Mouse (Mus musculus) neural tube, embryonic 15.5 days (tissue): Measurements from ENCODE around the gene Wfs1. TPM values are rescaled to one million over a fixed set of nuclear protein-coding genes. Genes with fewer than 3 reads are reported as not detected.
A peak's percentile ranks its signal among the peaks of the same experiment; 100 is the strongest.

Experiments
- ATAC-seq: fragments of 200-750 bp; cut with Nextera tagmentation; 2 replicates; pipeline ENCODE4 v1.8.0; 2017; ENCODE audit warnings: mild to moderate bottlenecking, moderate TSS enrichment, moderate library complexity; ENCODE audit not compliant: low FRiP score
- H3K27ac ChIP-seq: fragments of 300-500 bp; sonication (generic); replicated peaks from 2 replicates; pipeline ENCODE4 v1.5.1; 2015; ENCODE audit warnings: mild to moderate bottlenecking, inconsistent platforms
- H3K27me3 ChIP-seq: fragments of 300-500 bp; sonication (generic); replicated peaks from 2 replicates; pipeline ENCODE4 v1.6.1; 2015; ENCODE audit warnings: inconsistent platforms
- H3K36me3 ChIP-seq: fragments of 300-500 bp; sonication (generic); 2 replicates; pipeline ENCODE4 v1.6.1; 2015; ENCODE audit warnings: inconsistent platforms
- H3K4me1 ChIP-seq: fragments of 300-500 bp; sonication (generic); 2 replicates; pipeline ENCODE4 v1.6.1; 2015; ENCODE audit warnings: inconsistent platforms
- H3K4me2 ChIP-seq: fragments of 300-500 bp; sonication (generic); 2 replicates; pipeline ENCODE4 v1.6.1; 2015; ENCODE audit warnings: inconsistent platforms, mild to moderate bottlenecking, moderate library complexity
- H3K4me3 ChIP-seq: fragments of 300-500 bp; sonication (generic); replicated peaks from 2 replicates; pipeline ENCODE4 v1.5.1; 2015; ENCODE audit warnings: mild to moderate bottlenecking, inconsistent platforms
- H3K9ac ChIP-seq: fragments of 300-500 bp; sonication (generic); replicated peaks from 2 replicates; pipeline ENCODE4 v1.6.1; 2015; ENCODE audit warnings: mild to moderate bottlenecking, inconsistent platforms
- H3K9me3 ChIP-seq: fragments of 300-500 bp; sonication (generic); replicated peaks from 2 replicates; pipeline ENCODE4 v1.6.1; 2016; ENCODE audit warnings: inconsistent platforms
- WGBS: fragments of 180-500 bp; shearing (Covaris S2); methylation state at CpG from one replicate; pipeline ENCODE4 v1.1.7; 2015; ENCODE audit warnings: mixed read lengths; 5-methylcytosine and 5-hydroxymethylcytosine counted together
- polyA plus RNA-seq: library from polyadenylated mRNA; unstranded; fragments of >200 nt; fragmentation: Nextera tagmentation; extraction: Ambion mirVana; gene quantifications from 2 replicates; pipeline ENCODE4 v1.2.1, GENCODE M21; 2015

Gene Wfs1
- polyA plus RNA-seq, 1 experiment from 2014 or later: 9.7 TPM

- no peak overlapping the region for H3K27ac ChIP-seq
- no peaks in the 10 kb centered on the region for H3K27me3 ChIP-seq
- no peak overlapping the region for H3K4me2 ChIP-seq
- peaks cover 11% of the 10 kb centered on the region for H3K4me1 ChIP-seq
- no peak overlapping the region for H3K9ac ChIP-seq
- no peak overlapping the region for H3K4me3 ChIP-seq
- peaks cover 56% of the 10 kb centered on the region for H3K36me3 ChIP-seq
- no peaks in the 10 kb centered on the region for H3K9me3 ChIP-seq
- no peak for ATAC-seq
- 51% methylated on average over 4 of the region's 4 CpGs for WGBS
Observed at GRCm38 (mm10) chr5:36928701-36929100, 60.3 kb downstream of the Wfs1 start.

- Histone ChIP-seq H3K4me3 (no peak overlapping the region), H3K27ac (peak overlapping the region; percentile 72), H3K27me3 (no peaks in the 10 kb centered on the region), H3K9me3 (no peaks in the 10 kb centered on the region), H3K4me2 (no peak overlapping the region), H3K36me3 (peaks cover 26% of the 10 kb centered on the region), H3K4me1 (peaks cover 37% of the 10 kb centered on the region), H3K9ac (no peak overlapping the region)
- WGBS: 42% methylated on average over 11 of the region's 11 CpGs
- peak; percentile 18; the same call in 1 of the 2 replicates for ATAC-seq
Observed at GRCm38 (mm10) chr5:36923826-36924700, 64.9 kb downstream of the Wfs1 start.

- no peaks in the 10 kb centered on the region for H3K27me3 ChIP-seq
- 83% methylated on average over 10 of the region's 10 CpGs for WGBS
- ATAC-seq: no peak
- no peak overlapping the region for H3K4me3 ChIP-seq
- no peak overlapping the region for H3K4me2 ChIP-seq
- H3K4me1 ChIP-seq: peaks cover 50% of the 10 kb centered on the region
- peaks cover 14% of the 10 kb centered on the region for H3K36me3 ChIP-seq
- no peak overlapping the region for H3K9ac ChIP-seq
- no peak overlapping the region for H3K27ac ChIP-seq
- no peaks in the 10 kb centered on the region for H3K9me3 ChIP-seq
Observed at GRCm38 (mm10) chr5:36922811-36923210, 66.2 kb downstream of the Wfs1 start.

- Histone ChIP-seq H3K27me3 (no peaks in the 10 kb centered on the region), H3K36me3 (peaks cover 8% of the 10 kb centered on the region; the same call in 1 of the 2 replicates), H3K4me1 (peaks cover 52% of the 10 kb centered on the region), H3K9me3 (no peaks in the 10 kb centered on the region), H3K4me3 (no peak overlapping the region), H3K27ac (no peak overlapping the region), H3K4me2 (no peak overlapping the region), H3K9ac (no peak overlapping the region)
- no peak for ATAC-seq
- 100% methylated on average over 1 of the region's 1 CpGs for WGBS
Observed at GRCm38 (mm10) chr5:36921871-36922270, 67.1 kb downstream of the Wfs1 start.

GRCm38 (mm10) chr5:36920072-36920471, 68.9 kb downstream of the Wfs1 start:
- Histone ChIP-seq H3K27me3 (no peaks in the 10 kb centered on the region), H3K4me1 (peaks cover 52% of the 10 kb centered on the region), H3K36me3 (no peaks in the 10 kb centered on the region), H3K27ac (no peak overlapping the region), H3K4me3 (no peak overlapping the region), H3K9me3 (no peaks in the 10 kb centered on the region), H3K9ac (no peak overlapping the region), H3K4me2 (no peak overlapping the region)
- no peak for ATAC-seq
- 14% methylated on average over 1 of the region's 1 CpGs for WGBS

GRCm38 (mm10) chr5:36918016-36918415, 71.0 kb downstream of the Wfs1 start:
- Histone ChIP-seq H3K9me3 (no peaks in the 10 kb centered on the region), H3K27ac (peak overlapping the region; percentile 37; the same call in 1 of the 2 replicates), H3K4me1 (peaks cover 36% of the 10 kb centered on the region), H3K36me3 (no peaks in the 10 kb centered on the region), H3K27me3 (no peaks in the 10 kb centered on the region), H3K9ac (no peak overlapping the region), H3K4me3 (no peak overlapping the region), H3K4me2 (no peak overlapping the region)
- ATAC-seq: no peak
- WGBS: 77% methylated on average over 7 of the region's 7 CpGs

GRCm38 (mm10) chr5:36917245-36917644, 71.8 kb downstream of the Wfs1 start:
- Histone ChIP-seq H3K27me3 (no peaks in the 10 kb centered on the region), H3K9ac (no peak overlapping the region), H3K36me3 (no peaks in the 10 kb centered on the region), H3K4me2 (no peak overlapping the region), H3K4me1 (peaks cover 43% of the 10 kb centered on the region), H3K9me3 (no peaks in the 10 kb centered on the region), H3K27ac (no peak overlapping the region), H3K4me3 (no peak overlapping the region)
- no peak for ATAC-seq
- 76% methylated on average over 4 of the region's 4 CpGs for WGBS

GRCm38 (mm10) chr5:36916581-36916980, 72.4 kb downstream of the Wfs1 start:
- Histone ChIP-seq H3K4me3 (no peak overlapping the region), H3K36me3 (no peaks in the 10 kb centered on the region), H3K4me2 (no peak overlapping the region), H3K27ac (no peak overlapping the region), H3K27me3 (no peaks in the 10 kb centered on the region), H3K9ac (no peak overlapping the region), H3K9me3 (no peaks in the 10 kb centered on the region), H3K4me1 (peaks cover 50% of the 10 kb centered on the region)
- no peak for ATAC-seq
- 89% methylated on average over 4 of the region's 4 CpGs for WGBS

Other genes with a start within 250 kb of the Wfs1 start
- 26.3 and 30.0 TPM in 2 replicates for gene Bloc1s4, start 240.6 kb downstream of the Wfs1 start, polyA plus RNA-seq
- gene Mrfap1, start 192.4 kb downstream of the Wfs1 start, polyA plus RNA-seq: 315 and 350 TPM in 2 replicates
- gene Man2b2, start 158.6 kb downstream of the Wfs1 start, polyA plus RNA-seq: 13.2 and 14.4 TPM in 2 replicates
- 56.3 and 72.9 TPM in 2 replicates for gene Ppp2r2c, start 120.7 kb downstream of the Wfs1 start, polyA plus RNA-seq
- 1.3 and 2.1 TPM in 2 replicates for gene Gm1043, start 96.2 kb upstream of the Wfs1 start, polyA plus RNA-seq